Mouse (Mus musculus) stomach, postnatal 0 days (tissue): ENCODE measurements around the gene Gdf11. TPM values are rescaled to one million over a fixed set of nuclear protein-coding genes. Genes with fewer than 3 reads are reported as not detected.

Experiments
- ATAC-seq: fragments of 200-750 bp; cut with Nextera tagmentation; 2 replicates; pipeline ENCODE4 v1.8.0; 2017; ENCODE audit not compliant: low FRiP score, low TSS enrichment
- DNase-seq: peaks from one replicate; pipeline ENCODE4 v3.0.0-alpha.2; 2016; ENCODE audit warnings: low spot score
- H3K27ac ChIP-seq: fragments of 300-500 bp; sonication (generic); replicated peaks from 2 replicates; pipeline ENCODE4 v1.5.1; 2014; ENCODE audit warnings: mild to moderate bottlenecking, control low read depth
- H3K27me3 ChIP-seq: fragments of 300-500 bp; sonication (generic); 2 replicates; pipeline ENCODE4 v1.6.1; 2014; ENCODE audit warnings: low read length; ENCODE audit not compliant: control insufficient read depth, insufficient read depth
- H3K36me3 ChIP-seq: fragments of 300-500 bp; sonication (generic); 2 replicates; pipeline ENCODE4 v1.6.1; 2014; ENCODE audit warnings: low read length, mixed read lengths; ENCODE audit not compliant: control insufficient read depth, insufficient read depth
- H3K4me1 ChIP-seq: fragments of 300-500 bp; sonication (generic); replicated peaks from 2 replicates; pipeline ENCODE4 v1.6.1; 2014; ENCODE audit warnings: antibody characterized with exemption; ENCODE audit not compliant: control insufficient read depth, insufficient read depth
- H3K4me2 ChIP-seq: fragments of 300-500 bp; sonication (generic); replicated peaks from 2 replicates; pipeline ENCODE4 v1.6.1; 2014; ENCODE audit warnings: low read depth, mild to moderate bottlenecking, control low read depth, moderate library complexity
- H3K4me3 ChIP-seq: fragments of 300-500 bp; sonication (generic); 2 replicates; pipeline ENCODE4 v1.5.1; 2014; ENCODE audit warnings: low read depth, low read length, control low read depth
- H3K9ac ChIP-seq: fragments of 300-500 bp; sonication (generic); 2 replicates; pipeline ENCODE4 v1.6.1; 2014; ENCODE audit warnings: mild to moderate bottlenecking, low read length, control low read depth, mixed read lengths
- H3K9me3 ChIP-seq: fragments of 300-500 bp; sonication (generic); 2 replicates; pipeline ENCODE4 v1.6.1; 2016; ENCODE audit warnings: low read length; ENCODE audit not compliant: control insufficient read depth
- CTCF ChIP-seq: IDR thresholded peaks from 2 replicates; pipeline ENCODE4 v1.5.1; 2016; ENCODE audit warnings: antibody characterized with exemption, low read depth, mild to moderate bottlenecking, moderate library complexity
- EP300 ChIP-seq: optimal IDR thresholded peaks from 2 replicates; pipeline ENCODE3; 2016; ENCODE audit warnings: antibody characterized with exemption
- WGBS: fragments of 180-500 bp; shearing (Covaris S2); extraction: QIAGEN DNeasy Blood & Tissue Kit; methylation state at CpG from one replicate; pipeline ENCODE4 v1.1.7; 2014; 5-methylcytosine and 5-hydroxymethylcytosine counted together
- polyA plus RNA-seq: library from polyadenylated mRNA; unstranded; fragments of >200 nt; fragmentation: Nextera tagmentation; extraction: Ambion mirVana; gene quantifications from 2 replicates; pipeline ENCODE4 v1.2.1, GENCODE M21; 2015

Gene Gdf11
- polyA plus RNA-seq, 1 experiment from 2014 or later: 1.6 TPM

DNA sequence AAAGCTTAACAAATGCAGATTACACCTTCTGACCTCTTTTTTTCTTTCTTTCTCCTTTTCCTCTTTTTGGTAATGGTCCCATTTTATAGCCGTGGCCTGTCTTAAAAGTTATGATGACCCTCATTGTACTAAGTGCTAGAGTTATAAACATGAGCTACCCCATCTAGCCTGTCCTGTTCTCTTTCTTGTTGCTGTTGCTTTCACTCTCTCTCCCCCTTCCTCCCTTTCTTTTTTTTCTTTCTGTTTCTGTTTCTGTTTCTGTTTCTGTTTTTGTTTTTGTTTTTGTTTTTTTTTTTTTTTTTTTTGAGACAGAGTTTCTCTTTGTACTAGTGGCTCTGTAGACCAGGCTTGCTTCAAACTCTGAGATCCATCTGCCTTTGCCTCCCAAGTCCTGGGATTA lies 25.0 kb downstream of the Gdf11 start:
- Histone ChIP-seq H3K4me1 (no peaks in the 10 kb centered on the region), H3K9ac (no peak overlapping the region), H3K36me3 (peaks cover 3% of the 10 kb centered on the region), H3K27me3 (no peaks in the 10 kb centered on the region), H3K4me2 (no peak overlapping the region), H3K9me3 (no peaks in the 10 kb centered on the region), H3K4me3 (no peak overlapping the region), H3K27ac (no peak overlapping the region)
- no peak for DNase-seq
- ATAC-seq: no peak
- TF ChIP-seq CTCF: no peak
- no peak for TF ChIP-seq EP300
- 88% methylated on average over 1 of the region's 1 CpGs for WGBS

GRCm38 (mm10) chr10:128866042-128866441 lies 25.5 kb downstream of the Gdf11 start:
- H3K9ac ChIP-seq: no peak overlapping the region
- TF ChIP-seq EP300 (no peak), CTCF (peak; percentile 60)
- H3K4me1 ChIP-seq: no peaks in the 10 kb centered on the region
- no peaks in the 10 kb centered on the region for H3K9me3 ChIP-seq
- H3K27ac ChIP-seq: no peak overlapping the region
- 71% methylated on average over 3 of the region's 3 CpGs for WGBS
- H3K4me2 ChIP-seq: no peak overlapping the region
- H3K27me3 ChIP-seq: no peaks in the 10 kb centered on the region
- no peak overlapping the region for H3K4me3 ChIP-seq
- ATAC-seq: no peak
- peaks cover under 1% of the 10 kb centered on the region for H3K36me3 ChIP-seq
- no peak for DNase-seq

DNA sequence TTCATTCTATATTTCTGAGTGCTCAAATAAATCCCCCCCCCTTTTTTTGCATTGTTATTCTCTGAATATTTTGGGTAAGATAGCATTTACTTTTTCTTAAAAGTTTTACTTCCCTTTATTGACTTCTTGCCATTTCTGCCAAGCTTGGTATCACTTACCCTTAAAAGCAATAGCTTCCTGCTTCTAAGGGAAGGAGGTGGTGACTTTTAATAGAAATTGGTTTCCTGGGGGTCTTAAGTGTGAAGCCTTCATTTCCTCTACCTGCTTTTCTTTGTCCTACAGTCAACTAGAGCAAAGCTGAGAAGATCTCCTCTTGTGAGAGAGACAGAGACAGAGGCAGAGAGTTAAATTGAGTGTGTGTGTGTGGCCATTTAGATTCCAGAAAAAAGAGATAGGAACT lies 30.3 kb downstream of the Gdf11 start:
- Histone ChIP-seq H3K9me3 (no peaks in the 10 kb centered on the region), H3K4me1 (no peaks in the 10 kb centered on the region), H3K4me2 (no peak overlapping the region), H3K9ac (no peak overlapping the region), H3K36me3 (no peaks in the 10 kb centered on the region), H3K27me3 (no peaks in the 10 kb centered on the region), H3K4me3 (no peak overlapping the region), H3K27ac (no peak overlapping the region)
- DNase-seq (no peak), ATAC-seq (no peak)
- TF ChIP-seq EP300 (no peak), CTCF (no peak)

DNA sequence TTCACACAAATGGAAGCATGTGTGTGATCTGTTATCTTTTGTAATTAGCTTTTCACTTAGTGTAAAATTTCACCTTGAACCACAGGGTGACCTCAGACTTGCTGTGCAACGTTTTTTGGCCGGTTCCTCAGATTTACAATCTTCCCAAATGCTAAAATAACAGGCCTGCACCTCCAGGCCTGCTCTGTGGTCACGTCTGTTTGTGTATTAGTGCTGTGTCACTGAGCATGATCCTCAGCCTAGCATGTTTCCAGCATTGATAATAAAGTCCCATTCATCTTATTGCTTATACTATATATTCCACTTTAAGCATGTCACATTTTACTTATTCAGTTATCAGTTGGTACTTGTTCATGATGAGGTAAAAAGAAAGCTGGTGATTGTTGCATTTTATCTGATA lies 41.2 kb downstream of the Gdf11 start:
- Histone ChIP-seq H3K9me3 (no peaks in the 10 kb centered on the region), H3K4me3 (no peak overlapping the region), H3K36me3 (peaks cover 9% of the 10 kb centered on the region), H3K4me1 (no peaks in the 10 kb centered on the region), H3K9ac (no peak overlapping the region), H3K27me3 (no peaks in the 10 kb centered on the region), H3K4me2 (no peak overlapping the region), H3K27ac (no peak overlapping the region)
- TF ChIP-seq EP300 (no peak), CTCF (no peak)
- DNase-seq (no peak), ATAC-seq (no peak)
- 79% methylated on average over 3 of the region's 3 CpGs for WGBS

DNA sequence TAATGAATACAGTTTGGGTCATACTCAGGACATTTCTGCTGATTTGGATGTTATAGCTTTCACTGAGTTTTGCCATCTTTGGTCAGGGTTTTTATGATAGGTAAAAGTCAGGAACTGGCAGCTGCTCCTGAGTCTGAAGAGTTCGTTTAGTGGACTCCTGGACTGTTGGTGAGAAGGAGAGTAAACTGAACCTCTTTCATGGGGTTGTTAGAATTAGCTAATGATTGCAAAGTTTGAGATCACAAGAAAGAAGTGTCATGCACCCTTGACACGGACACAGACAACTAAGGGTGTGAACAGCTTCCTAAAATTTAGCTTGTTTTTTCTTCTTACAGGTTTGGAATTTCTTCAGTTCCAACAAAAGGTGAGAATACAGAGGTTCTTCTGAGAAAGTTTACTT lies 43.1 kb downstream of the Gdf11 start:
- no peak for TF ChIP-seq EP300
- no peak for TF ChIP-seq CTCF
- no peak overlapping the region for H3K4me3 ChIP-seq
- peaks cover 9% of the 10 kb centered on the region for H3K36me3 ChIP-seq
- 62% methylated on average over 2 of the region's 2 CpGs for WGBS
- ATAC-seq (no peak), DNase-seq (no peak)
- H3K27me3 ChIP-seq: no peaks in the 10 kb centered on the region
- no peak overlapping the region for H3K9ac ChIP-seq
- H3K27ac ChIP-seq: no peak overlapping the region
- H3K4me2 ChIP-seq: no peak overlapping the region
- H3K4me1 ChIP-seq: no peaks in the 10 kb centered on the region
- H3K9me3 ChIP-seq: no peaks in the 10 kb centered on the region

GRCm38 (mm10) chr10:128846664-128847063 lies 44.9 kb downstream of the Gdf11 start:
- Histone ChIP-seq H3K27me3 (no peaks in the 10 kb centered on the region), H3K9me3 (no peaks in the 10 kb centered on the region), H3K4me1 (no peaks in the 10 kb centered on the region), H3K4me2 (no peak overlapping the region), H3K4me3 (no peak overlapping the region), H3K27ac (no peak overlapping the region), H3K9ac (no peak overlapping the region), H3K36me3 (peaks cover 7% of the 10 kb centered on the region)
- no peak for ATAC-seq
- TF ChIP-seq CTCF (no peak), EP300 (no peak)
- 94% methylated on average over 4 of the region's 4 CpGs for WGBS
- DNase-seq: no peak
